Mouse (Mus musculus) liver, postnatal 0 days (tissue): Measurements from ENCODE around the gene Sipa1l3.

Source experiments
- CTCF ChIP-seq: sonication (generic); IDR thresholded peaks from 2 replicates; pipeline ENCODE4 v1.5.1; 2016; ENCODE audit warnings: antibody characterized with exemption, low read depth
- EP300 ChIP-seq: IDR thresholded peaks from 2 replicates; pipeline ENCODE4 v1.6.1; 2016; ENCODE audit warnings: antibody characterized with exemption, low read depth, mild to moderate bottlenecking

GRCm38 (mm10) chr7:29452991-29453741 is 65.3 kb downstream of the Sipa1l3 start:
- TF ChIP-seq EP300 (no peak), CTCF (no peak)
